Mouse (Mus musculus) CH12.LX (cell line): ENCODE measurements around the gene Rnf128. TPM values are rescaled to one million over a fixed set of nuclear protein-coding genes. Genes with fewer than 3 reads are reported as not detected.

Experiments used
- DNase-seq: peaks from one replicate; pipeline ENCODE4 v3.0.0-alpha.2; 2013; ENCODE audit errors: extremely low read depth
- H3K27ac ChIP-seq: 2 replicates; pipeline ENCODE4 v1.5.1; 2012; ENCODE audit warnings: low read depth, mild to moderate bottlenecking, control low read depth, moderate library complexity; ENCODE audit not compliant: insufficient read depth
- H3K27me3 ChIP-seq: replicated peaks from 2 replicates; pipeline ENCODE3; 2012; ENCODE audit warnings: inconsistent platforms
- H3K36me3 ChIP-seq, 2 experiments: replicated peaks in 1 of 2; 2 replicates each; pipeline versions ENCODE3 to v1.6.1; 2012; ENCODE audit warnings: inconsistent platforms in 1 of 2, low read length in 1 of 2, mild to moderate bottlenecking in 1 of 2, mixed read lengths in 1 of 2, moderate library complexity in 1 of 2; ENCODE audit not compliant: control insufficient read depth in 1 of 2, insufficient read depth in 1 of 2
- H3K4me1 ChIP-seq, 2 experiments: 2 replicates each; pipeline ENCODE4 v1.6.1; 2012; ENCODE audit warnings: inconsistent platforms in 1 of 2, moderate library complexity in 1 of 2; ENCODE audit not compliant: insufficient read depth in 2 of 2, control insufficient read depth in 1 of 2
- H3K4me2 ChIP-seq: 2 replicates; pipeline ENCODE4 v1.6.1; 2012; ENCODE audit warnings: low read depth, mild to moderate bottlenecking, control low read depth; ENCODE audit not compliant: poor library complexity, insufficient read depth, severe bottlenecking
- H3K4me3 ChIP-seq, 3 experiments: fragments of 150-350 bp in 1 of 3; sonication (generic) in 1 of 3; replicated peaks in 1 of 3; 2 replicates each; pipeline versions ENCODE3 to v1.5.1; 2011 to 2012; ENCODE audit warnings: low read depth in 2 of 3, low read length in 2 of 3, mild to moderate bottlenecking in 2 of 3, moderate library complexity in 2 of 3, control low read depth in 1 of 3, improper control_type of control experiment in 1 of 3, inconsistent platforms in 1 of 3, mixed read lengths in 1 of 3; ENCODE audit not compliant: poor library complexity in 1 of 3
- H3K79me2 ChIP-seq: replicated peaks from 2 replicates; pipeline ENCODE4 v1.6.1; 2012; ENCODE audit warnings: mild to moderate bottlenecking, moderate library complexity; ENCODE audit not compliant: control insufficient read depth, poor library complexity, insufficient read depth, severe bottlenecking; ENCODE audit errors: extremely low read depth
- H3K9ac ChIP-seq: 2 replicates; pipeline ENCODE4 v1.6.1; 2012; ENCODE audit warnings: low read depth, mild to moderate bottlenecking, control low read depth, moderate library complexity; ENCODE audit not compliant: insufficient read depth
- H3K9me3 ChIP-seq: replicated peaks from 2 replicates; pipeline ENCODE3; 2012; ENCODE audit warnings: low read length, inconsistent platforms, mixed read lengths
- CTCF ChIP-seq, 2 experiments: IDR thresholded peaks in 1 of 2; conservative IDR thresholded peaks in 1 of 2; 2 replicates each; pipeline ENCODE4 v1.5.1; 2011 to 2012; ENCODE audit warnings: low read depth in 2 of 2, low read length in 2 of 2, improper control_type of control experiment in 1 of 2, inconsistent platforms in 1 of 2, mild to moderate bottlenecking in 1 of 2, moderate library complexity in 1 of 2
- EP300 ChIP-seq: IDR thresholded peaks from 2 replicates; pipeline ENCODE4 v1.6.1; 2011; ENCODE audit warnings: low read length, improper control_type of control experiment
- JUND ChIP-seq: conservative IDR thresholded peaks from 2 replicates; pipeline ENCODE4 v1.6.1; 2011; ENCODE audit warnings: low read depth, low read length, improper control_type of control experiment
- KAT2A ChIP-seq: IDR thresholded peaks from 2 replicates; pipeline ENCODE4 v1.6.1; 2012; ENCODE audit warnings: low read length, improper control_type of control experiment, inconsistent platforms; ENCODE audit not compliant: insufficient replicate concordance
- MAX ChIP-seq: IDR thresholded peaks from 2 replicates; pipeline ENCODE4 v1.6.1; 2011; ENCODE audit warnings: low read length, improper control_type of control experiment
- MXI1 ChIP-seq: IDR thresholded peaks from 2 replicates; pipeline ENCODE4 v1.6.1; 2011; ENCODE audit warnings: mild to moderate bottlenecking, low read depth, low read length, improper control_type of control experiment
- NELFE ChIP-seq: IDR thresholded peaks from 2 replicates; pipeline ENCODE4 v1.6.1; 2011; ENCODE audit warnings: low read depth, low read length, improper control_type of control experiment
- NRF1 ChIP-seq: IDR thresholded peaks from 2 replicates; pipeline ENCODE4 v1.6.1; 2014; ENCODE audit warnings: low read depth, mild to moderate bottlenecking, inconsistent platforms, low read length, improper control_type of control experiment, moderate library complexity
- PAX5 ChIP-seq: IDR thresholded peaks from 2 replicates; pipeline ENCODE4 v1.6.1; 2012; ENCODE audit warnings: low read length, inconsistent platforms, mixed read lengths
- POLR2AphosphoS2 ChIP-seq: IDR thresholded peaks from 2 replicates; pipeline ENCODE4 v1.6.1; 2011; ENCODE audit warnings: low read depth, low read length, improper control_type of control experiment
- RCOR1 ChIP-seq: conservative IDR thresholded peaks from 2 replicates; pipeline ENCODE4 v1.6.1; 2012; ENCODE audit warnings: low read depth, mild to moderate bottlenecking, inconsistent platforms, low read length, improper control_type of control experiment
- SMC3 ChIP-seq: IDR thresholded peaks from 2 replicates; pipeline ENCODE4 v1.6.1; 2011; ENCODE audit warnings: low read depth, low read length, improper control_type of control experiment
- TBP ChIP-seq: conservative IDR thresholded peaks from 2 replicates; pipeline ENCODE4 v1.6.1; 2011; ENCODE audit warnings: low read depth, low read length, improper control_type of control experiment
- TCF12 ChIP-seq: IDR thresholded peaks from 2 replicates; pipeline ENCODE4 v1.6.1; 2014; ENCODE audit warnings: low read depth, mild to moderate bottlenecking, inconsistent platforms, low read length, improper control_type of control experiment
- ZC3H11A ChIP-seq: IDR thresholded peaks from 2 replicates; pipeline ENCODE4 v1.6.1; 2012; ENCODE audit warnings: low read depth, mild to moderate bottlenecking, inconsistent platforms, low read length, improper control_type of control experiment
- ZKSCAN1 ChIP-seq: IDR thresholded peaks from 2 replicates; pipeline ENCODE4 v1.6.1; 2012; ENCODE audit warnings: low read depth, inconsistent platforms, low read length, improper control_type of control experiment, borderline replicate concordance
- dilution Hi-C: fragments of 300-500 bp; cut with MboI; formaldehyde crosslinking; loops from 2 replicates; pipeline ENCODE4 v1.14.3; 2020; ENCODE audit warnings: low sequenced_read_pairs; ENCODE audit not compliant: extremely low pct_unique_long_range_greater_than_20kb, extremely low pct_ligation_motif_present
- in situ Hi-C: fragments of 300-500 bp; cut with MboI; formaldehyde crosslinking; loops from 3 replicates; pipeline ENCODE4 v1.14.3; 2019; ENCODE audit warnings: low sequenced_read_pairs, low pct_ligation_motif_present, low pct_unique_long_range_greater_than_20kb, mixed read lengths
- polyA plus RNA-seq: library from polyadenylated mRNA; unstranded; fragments of >175 nt; gene quantifications from 2 replicates; pipeline ENCODE4 v1.2.1, GENCODE M21; 2012; ENCODE audit warnings: low read depth; ENCODE audit not compliant: insufficient read length
- total RNA-seq, 2 experiments: library from RNA; depleted of rRNA; stranded (reverse); fragments of 300-350 nt in 1 of 2; fragments of >200 nt in 1 of 2; gene quantifications; 2 replicates each; pipeline ENCODE4 v1.2.3; 2012 to 2014

The Rnf128 gene
- total RNA-seq (2012; rRNA removed) (not detected in 2 replicates), total RNA-seq (2014; rRNA removed) (not detected in 2 replicates), polyA plus RNA-seq (not detected in 2 replicates)

DNA sequence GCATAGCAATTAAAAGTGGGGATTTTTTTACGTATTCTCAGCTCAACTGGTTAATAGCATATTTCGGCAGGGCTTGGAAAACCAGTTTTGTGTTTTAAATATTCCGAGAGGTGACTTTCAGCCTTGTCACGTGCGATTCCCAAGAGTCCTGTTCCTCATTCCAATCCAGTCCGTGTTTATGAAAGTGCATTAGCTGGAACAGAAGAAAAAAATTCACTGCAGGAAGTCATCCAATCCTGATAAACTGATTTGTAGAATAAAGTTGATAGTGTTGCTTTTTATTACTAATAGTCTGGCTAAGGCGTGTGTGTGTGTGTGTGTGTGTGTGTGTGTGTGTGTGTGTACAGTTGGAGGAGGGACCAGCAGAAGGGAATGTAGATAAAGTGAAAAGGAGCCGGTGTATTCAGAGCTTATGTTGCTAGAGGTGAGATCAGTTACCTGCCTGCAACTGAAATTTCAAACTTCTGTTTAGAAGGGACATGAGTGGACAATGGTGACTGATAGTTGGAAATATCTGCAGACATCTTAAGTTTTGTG is at the start of gene Rnf128:
TSS of gene Rnf128 (plus strand) at position 392 of the 537 bp plus-strand sequence.
- no peak for DNase-seq
- dilution Hi-C loops, result no loop called here
- no peaks in the 10 kb centered on the region for H3K36me3 ChIP-seq
- no peak within 1 kb of the TSS for H3K9ac ChIP-seq
- TF ChIP-seq CTCF (conservative IDR thresholded peaks at IDR 0.05 in 1 of 2, IDR thresholded peaks at IDR 0.05 in 1 of 2; ENCODE audit: low read depth in 2 of 2, low read length in 2 of 2) (no peak), SMC3 (no peak), EP300 (no peak), NRF1 (no peak), NELFE (no peak), POLR2AphosphoS2 (no peak), RCOR1 (no peak), ZC3H11A (no peak), TCF12 (no peak), JUND (no peak), PAX5 (no peak), MAX (no peak)
- no peak within 1 kb of the TSS for H3K4me2 ChIP-seq
- no peak within 1 kb of the TSS for H3K4me3 ChIP-seq
- H3K27ac ChIP-seq, result no peak within 1 kb of the TSS
- in situ Hi-C loops, result no loop called here
- H3K4me1 ChIP-seq, result no peaks in the 10 kb centered on the region
- H3K9me3 ChIP-seq, result no peaks in the 10 kb centered on the region
- no peaks in the 10 kb centered on the region for H3K27me3 ChIP-seq
- no peaks in the 10 kb centered on the region for H3K79me2 ChIP-seq

- no peak overlapping the region for H3K4me2 ChIP-seq
- no peak overlapping the region for H3K27ac ChIP-seq
- no peak for DNase-seq
- H3K36me3 ChIP-seq, result no peaks in the 10 kb centered on the region
- no peaks in the 10 kb centered on the region for H3K9me3 ChIP-seq
- H3K79me2 ChIP-seq, result no peaks in the 10 kb centered on the region
- TF ChIP-seq MAX, result no peak
- TF ChIP-seq POLR2AphosphoS2, result no peak
- TF ChIP-seq, all 38 proteins: peak for 0
- dilution Hi-C loops (no loop called here), in situ Hi-C loops (no loop called here)
- Histone ChIP-seq H3K4me1 (no peaks in the 10 kb centered on the region), H3K9ac (no peak overlapping the region), H3K4me3 (no peak overlapping the region), H3K27me3 (no peaks in the 10 kb centered on the region)
These were observed 47.0 kb upstream of the Rnf128 start for GRCm38 (mm10) chrX:139516156-139516555.

DNA sequence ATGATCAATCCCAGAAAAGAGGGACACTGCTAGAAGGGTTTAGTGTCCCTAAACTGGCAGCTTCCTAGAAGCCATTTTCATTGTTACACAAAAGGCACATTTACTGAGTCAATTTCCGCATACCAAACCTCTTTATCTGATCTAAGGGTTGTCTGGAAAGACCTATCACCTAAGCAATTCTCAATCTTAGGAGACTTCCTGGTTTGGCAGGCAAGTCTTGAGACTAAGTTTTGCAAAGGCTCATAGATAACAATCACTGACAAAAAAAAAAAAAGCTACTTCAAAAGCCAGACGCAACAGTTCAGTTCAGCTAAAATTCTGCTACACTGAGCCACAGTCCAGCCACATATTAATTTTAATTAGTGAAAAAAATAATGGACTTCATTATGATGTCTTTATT is 43.9 kb upstream of the Rnf128 start:
- DNase-seq, result no peak
- dilution Hi-C loops, result no loop called here
- no peaks in the 10 kb centered on the region for H3K4me1 ChIP-seq

More for the DNA sequence above, 43.9 kb upstream of the Rnf128 start:
- Histone ChIP-seq H3K4me2 (no peak overlapping the region), H3K36me3 (no peaks in the 10 kb centered on the region), H3K9ac (no peak overlapping the region), H3K9me3 (no peaks in the 10 kb centered on the region), H3K27me3 (no peaks in the 10 kb centered on the region), H3K27ac (no peak overlapping the region), H3K79me2 (no peaks in the 10 kb centered on the region), H3K4me3 (no peak overlapping the region)
- in situ Hi-C loops, result no loop called here
- TF ChIP-seq NELFE (no peak), TBP (no peak), POLR2AphosphoS2 (no peak), KAT2A (no peak), EP300 (no peak), ZKSCAN1 (no peak), MXI1 (no peak)
